Comparison of ENCODE assay signal across 8 mouse cellular contexts in genomic region chr1:87264134-87265006, GRCm38 (mm10). TPM values are rescaled to one million over a fixed set of nuclear protein-coding genes. Genes with fewer than 3 reads are reported as not detected.
A peak's percentile ranks its signal among the peaks of the same experiment; 100 is the strongest.
DNase-seq lines count a peak whose midpoint lies in the region; ATAC-seq and TF ChIP-seq lines count a peak whose summit lies in the region.

Efhd1 (plus strand) TSS chr1:87264363.

- no peak for TF ChIP-seq CTCF in bone marrow, adult 2 months (IDR thresholded peaks at IDR 0.05; ENCODE audit: control insufficient read depth, insufficient read depth, low read length)
- TF ChIP-seq CTCF in liver, adult 2 months (IDR thresholded peaks at IDR 0.05; ENCODE audit: low read depth, low read length): no peak

- 2% methylated on average over 70 of the region's 70 CpGs for WGBS in bone marrow, adult 2 months
- under 1% methylated on average over 70 of the region's 70 CpGs for WGBS in intestine, embryonic 15.5 days
- under 1% methylated on average over 70 of the region's 70 CpGs for WGBS in liver, adult 2 months
- under 1% methylated on average over 70 of the region's 70 CpGs for WGBS in neural tube, embryonic 13.5 days

- H3K4me2 ChIP-seq in intestine, embryonic 15.5 days (replicated peaks): peak within 1 kb of the TSS; percentile 92
- H3K4me2 ChIP-seq in neural tube, embryonic 13.5 days: peak within 1 kb of the TSS; percentile 94

- peaks cover 66% of the 10 kb centered on the region for H3K27me3 ChIP-seq in intestine, embryonic 15.5 days (replicated peaks)
- peaks cover 27% of the 10 kb centered on the region; the same call in 1 of the 2 replicates for H3K27me3 ChIP-seq in liver, adult 2 months (ENCODE audit: control insufficient read depth, insufficient read depth, low read length)
- peaks cover 83% of the 10 kb centered on the region for H3K27me3 ChIP-seq in neural tube, embryonic 13.5 days

- H3K36me3 ChIP-seq in intestine, embryonic 15.5 days: no peaks in the 10 kb centered on the region
- H3K36me3 ChIP-seq in liver, adult 2 months (ENCODE audit: control insufficient read depth, insufficient read depth, low read length): no peaks in the 10 kb centered on the region
- no peaks in the 10 kb centered on the region for H3K36me3 ChIP-seq in neural tube, embryonic 13.5 days

- no peaks in the 10 kb centered on the region; the same call in 1 of the 2 replicates for H3K4me1 ChIP-seq in bone marrow, adult 2 months (ENCODE audit: control insufficient read depth, insufficient read depth, low read length)
- H3K4me1 ChIP-seq in intestine, embryonic 15.5 days (replicated peaks): peaks cover 21% of the 10 kb centered on the region
- no peaks in the 10 kb centered on the region; the same call in 1 of the 2 replicates for H3K4me1 ChIP-seq in liver, adult 2 months (ENCODE audit: control insufficient read depth, insufficient read depth, low read length)
- H3K4me1 ChIP-seq in neural tube, embryonic 13.5 days (replicated peaks): peaks cover 32% of the 10 kb centered on the region

- H3K9ac ChIP-seq in intestine, embryonic 15.5 days: peak within 1 kb of the TSS; percentile 43
- H3K9ac ChIP-seq in liver, adult 2 months (ENCODE audit: low read depth, low read length): peak within 1 kb of the TSS; percentile 2; the same call in 1 of the 2 replicates
- H3K9ac ChIP-seq in neural tube, embryonic 13.5 days: peak within 1 kb of the TSS; percentile 64

- intact Hi-C loops in gastrocnemius, postnatal 14 days (cut with DNase I; ENCODE audit: low total_unique reads): no loop called here

- H3K4me3 ChIP-seq in bone marrow, adult 2 months (replicated peaks; ENCODE audit: control insufficient read depth, low read depth, low read length): peak within 1 kb of the TSS; percentile 24
- peak within 1 kb of the TSS; percentile 45 for H3K4me3 ChIP-seq in intestine, embryonic 15.5 days (replicated peaks)
- peak within 1 kb of the TSS; percentile 43; the same call in 1 of the 2 replicates for H3K4me3 ChIP-seq in liver, adult 2 months (ENCODE audit: insufficient read depth, low read depth, low read length)
- peak within 1 kb of the TSS; percentile 50 for H3K4me3 ChIP-seq in neural tube, embryonic 13.5 days

- peak; percentile 23 for DNase-seq in right cerebral cortex, postnatal 14 days
- no peak for DNase-seq in right cerebral cortex, adult 18-20 months
- DNase-seq in gastrocnemius, postnatal 14 days: peak; percentile 63
- DNase-seq in liver, adult 2 months (ENCODE audit: extremely low read depth, low read depth, low spot score): no peak

- no peaks in the 10 kb centered on the region for H3K9me3 ChIP-seq in intestine, embryonic 15.5 days
- peaks cover 3% of the 10 kb centered on the region; the same call in 1 of the 2 replicates for H3K9me3 ChIP-seq in neural tube, embryonic 13.5 days

- H3K27ac ChIP-seq in bone marrow, adult 2 months (ENCODE audit: control insufficient read depth, insufficient read depth, low read depth, low read length, poor library complexity): no peak within 1 kb of the TSS
- no peak within 1 kb of the TSS for H3K27ac ChIP-seq in intestine, embryonic 15.5 days
- no peak within 1 kb of the TSS for H3K27ac ChIP-seq in liver, adult 2 months (replicated peaks; ENCODE audit: insufficient read depth, low read depth, low read length)
- no peak within 1 kb of the TSS for H3K27ac ChIP-seq in neural tube, embryonic 13.5 days (replicated peaks)

- ATAC-seq in intestine, embryonic 15.5 days: peak; percentile 58
- peak; percentile 55 for ATAC-seq in neural tube, embryonic 13.5 days (ENCODE audit: low read depth)
- ATAC-seq in erythroid progenitor cell, adult 5-6 weeks (replicated peaks; ENCODE audit: low FRiP score, poor library complexity, severe bottlenecking): no peak

- no peaks in the 10 kb centered on the region for H3K79me2 ChIP-seq in liver, adult 2 months (ENCODE audit: control insufficient read depth, insufficient read depth, low read length)

- no peak for TF ChIP-seq POLR2A in bone marrow, adult 2 months (IDR thresholded peaks at IDR 0.05; ENCODE audit: borderline replicate concordance, control insufficient read depth, low read depth, low read length)
- no peak for TF ChIP-seq POLR2A in liver, adult 2 months (IDR thresholded peaks at IDR 0.05; ENCODE audit: extremely low read depth, insufficient read depth, low read length)

RNA-seq across cellular contexts. Expression of gene Efhd1, which starts in this region (rescaled TPM):
- polyA plus RNA-seq in bone marrow, adult 2 months (2011; ENCODE audit: insufficient read depth, insufficient read length, low replicate concordance, missing spikeins): not detected in 2 replicates
- total RNA-seq in gastrocnemius, postnatal 14 days (2021): 10 to 100 TPM in 1 of 2 experiments, 1 to 10 TPM in 1; 5.8 to 14.6 TPM
- 0.08 and 0.57 TPM in 2 replicates for polyA plus RNA-seq in intestine, embryonic 15.5 days (2015; fragmentation: Nextera tagmentation; extraction: Ambion mirVana)
- 0.54 TPM in 1 of 2 replicates, not detected in the other for total RNA-seq in liver, adult 2 months (2014; rRNA removed)
- polyA plus RNA-seq in liver, adult 2 months (2012; rRNA removed): 0.22 and 0.24 TPM in 2 replicates
- polyA plus RNA-seq in neural tube, embryonic 13.5 days (2015; fragmentation: Nextera tagmentation; extraction: Ambion mirVana): 1.2 and 1.9 TPM in 2 replicates
- total RNA-seq in erythroid progenitor cell, adult 5-6 weeks (2015; ENCODE audit: low replicate concordance): not detected in 2 replicates
- total RNA-seq in erythroid progenitor cell, adult 5-6 weeks (2017; ENCODE audit: low replicate concordance): 1.8 TPM in 1 of 2 replicates, not detected in the other

Comparison
In these comparisons a context has a peak if more than half of its experiments do, and no peak if none do; other contexts are left out.
1. DNase-seq: peak in right cerebral cortex, postnatal 14 days (single experiment) and gastrocnemius, postnatal 14 days (single experiment); none in right cerebral cortex, adult 18-20 months (single experiment) and liver, adult 2 months (single experiment).
2. Peak in ATAC-seq, H3K4me3 ChIP-seq, H3K9ac ChIP-seq and H3K4me2 ChIP-seq in intestine, embryonic 15.5 days; RNA of the gene not detected or under 1 TPM.
3. H3K9ac ChIP-seq: peak in every context shown above with its lines; median percentile 64 in neural tube, embryonic 13.5 days; 43 in intestine, embryonic 15.5 days; 2 in liver, adult 2 months.
4. Peak in every context shown above with its lines, with median percentiles within 50 percentile points of each other: H3K4me3 ChIP-seq.